Mouse (Mus musculus): ENCODE measurements around the gene Gm17606. TPM values are rescaled to one million over a fixed set of nuclear protein-coding genes. Genes with fewer than 3 reads are reported as not detected.
"Not testable (repeated sequence)": the region's sequence is repeated elsewhere in the genome, so short reads cannot be mapped to it uniquely, and the experiment has no call there.

Gene Gm17606
- polyA plus RNA-seq, 1 experiment from 2014 or later = not detected

DNA sequence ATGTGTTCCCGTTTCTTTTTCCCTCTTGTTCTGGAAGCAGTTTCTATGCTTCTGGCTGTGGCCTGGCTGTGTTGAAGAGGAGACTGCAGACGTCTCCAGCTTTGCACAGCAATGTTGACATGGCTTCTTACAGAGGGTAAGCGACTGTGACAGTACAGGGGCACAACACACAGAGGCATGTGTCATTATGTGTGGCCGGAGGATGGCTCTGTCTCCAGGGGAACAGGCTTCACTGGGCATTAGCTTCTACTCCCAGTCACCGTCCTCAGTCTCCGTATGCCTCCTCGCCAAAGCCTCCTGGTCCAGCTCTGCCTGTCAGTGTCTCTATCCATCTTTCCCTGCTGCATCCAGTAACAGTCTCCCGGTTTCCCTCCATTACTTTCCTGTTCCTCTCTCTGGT is 33.5 kb upstream of the Gm17606 start:
- peaks cover 10% of the 10 kb centered on the region for H3K36me3 ChIP-seq (replicated peaks)
- no peaks in the 10 kb centered on the region for H3K9me3 ChIP-seq (replicated peaks)
- H3K27me3 ChIP-seq = no peaks in the 10 kb centered on the region
- WGBS (ENCODE audit: insufficient replicate concordance) = 73% methylated on average over 8 of the region's 8 CpGs
- ATAC-seq (ENCODE audit: insufficient read depth) = no peak
- H3K4me2 ChIP-seq = no peak overlapping the region
- H3K9ac ChIP-seq = no peak overlapping the region
- H3K27ac ChIP-seq (replicated peaks) = no peak overlapping the region
- H3K4me3 ChIP-seq (replicated peaks) = no peak overlapping the region
- H3K4me1 ChIP-seq (replicated peaks) = peaks cover 35% of the 10 kb centered on the region

- Histone ChIP-seq H3K4me3 (replicated peaks) (no peak overlapping the region), H3K27me3 (no peaks in the 10 kb centered on the region), H3K4me1 (replicated peaks) (peaks cover 16% of the 10 kb centered on the region), H3K9ac (no peak overlapping the region), H3K27ac (replicated peaks) (no peak overlapping the region), H3K36me3 (replicated peaks) (peaks cover 22% of the 10 kb centered on the region), H3K4me2 (no peak overlapping the region), H3K9me3 (replicated peaks) (no peaks in the 10 kb centered on the region)
- 73% methylated on average over 4 of the region's 4 CpGs for WGBS (ENCODE audit: insufficient replicate concordance)
- no peak for ATAC-seq (ENCODE audit: insufficient read depth)
Observed at GRCm38 (mm10) chr14:54609245-54609644, 31.5 kb upstream of the Gm17606 start.

DNA sequence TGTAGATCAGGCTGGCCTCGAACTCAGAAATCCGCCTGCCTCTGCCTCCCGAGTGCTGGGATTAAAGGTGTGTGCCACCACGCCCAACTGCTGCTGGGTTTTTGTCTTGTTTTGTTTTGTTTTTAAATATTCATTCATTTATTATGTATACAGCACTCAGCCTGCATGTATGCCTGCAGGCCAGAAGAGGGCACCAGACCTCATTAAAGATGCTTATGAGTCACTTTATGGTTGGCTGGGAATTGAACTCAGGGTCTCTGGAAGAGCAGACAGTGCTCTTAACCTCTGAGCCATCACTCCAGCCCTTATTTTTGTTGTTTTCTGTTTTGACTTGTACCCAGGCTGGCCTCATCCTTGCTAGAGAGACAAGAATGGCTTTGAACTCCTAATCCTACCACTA is 30.8 kb upstream of the Gm17606 start:
- H3K4me1 ChIP-seq (replicated peaks) = peaks cover 10% of the 10 kb centered on the region
- no peak overlapping the region for H3K4me2 ChIP-seq
- H3K27me3 ChIP-seq = no peaks in the 10 kb centered on the region
- H3K9ac ChIP-seq = no peak overlapping the region
- no peak overlapping the region for H3K4me3 ChIP-seq (replicated peaks)
- peaks cover 30% of the 10 kb centered on the region for H3K36me3 ChIP-seq (replicated peaks)
- WGBS (ENCODE audit: insufficient replicate concordance) = 61% methylated on average over 4 of the region's 4 CpGs
- no peak overlapping the region for H3K27ac ChIP-seq (replicated peaks)
- H3K9me3 ChIP-seq (replicated peaks) = no peaks in the 10 kb centered on the region
- ATAC-seq (ENCODE audit: insufficient read depth) = no peak

GRCm38 (mm10) chr14:54610648-54611047 is 30.1 kb upstream of the Gm17606 start:
- Histone ChIP-seq H3K9me3 (replicated peaks) (no peaks in the 10 kb centered on the region), H3K4me2 (no peak overlapping the region), H3K27ac (replicated peaks) (no peak overlapping the region), H3K36me3 (replicated peaks) (peaks cover 36% of the 10 kb centered on the region), H3K9ac (no peak overlapping the region), H3K4me3 (replicated peaks) (no peak overlapping the region), H3K4me1 (replicated peaks) (peaks cover 10% of the 10 kb centered on the region), H3K27me3 (no peaks in the 10 kb centered on the region)
- ATAC-seq (ENCODE audit: insufficient read depth) = no peak
- 77% methylated on average over 6 of the region's 6 CpGs for WGBS (ENCODE audit: insufficient replicate concordance)

DNA sequence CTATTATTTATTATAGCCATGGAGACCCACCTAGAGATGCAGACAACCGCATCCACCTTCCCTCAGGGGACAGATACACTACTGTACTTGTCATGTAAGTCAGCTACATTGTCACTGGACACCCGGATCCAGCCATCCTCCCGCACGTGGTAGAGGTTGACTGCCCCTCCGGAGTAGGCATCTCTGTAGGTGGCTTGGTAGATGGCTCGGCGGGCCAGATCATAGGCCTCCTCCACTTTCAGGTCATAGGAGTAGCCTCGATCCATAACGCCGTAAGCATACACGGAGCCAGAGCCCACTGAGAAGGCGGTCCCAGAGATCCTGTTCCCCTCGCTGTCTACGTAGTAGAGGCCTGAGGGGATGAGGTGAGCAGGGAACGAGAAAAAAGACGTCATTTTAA is 26.6 kb upstream of the Gm17606 start:
- H3K27me3 ChIP-seq; ATAC-seq (ENCODE audit: insufficient read depth); H3K9ac ChIP-seq; H3K4me3 ChIP-seq (replicated peaks); H3K27ac ChIP-seq (replicated peaks); H3K4me2 ChIP-seq; H3K9me3 ChIP-seq (replicated peaks): not testable (repeated sequence)
- WGBS (ENCODE audit: insufficient replicate concordance) = 86% methylated on average over 16 of the region's 16 CpGs
- Histone ChIP-seq H3K36me3 (replicated peaks) (peaks cover 42% of the 10 kb centered on the region), H3K4me1 (replicated peaks) (peaks cover 21% of the 10 kb centered on the region)

DNA sequence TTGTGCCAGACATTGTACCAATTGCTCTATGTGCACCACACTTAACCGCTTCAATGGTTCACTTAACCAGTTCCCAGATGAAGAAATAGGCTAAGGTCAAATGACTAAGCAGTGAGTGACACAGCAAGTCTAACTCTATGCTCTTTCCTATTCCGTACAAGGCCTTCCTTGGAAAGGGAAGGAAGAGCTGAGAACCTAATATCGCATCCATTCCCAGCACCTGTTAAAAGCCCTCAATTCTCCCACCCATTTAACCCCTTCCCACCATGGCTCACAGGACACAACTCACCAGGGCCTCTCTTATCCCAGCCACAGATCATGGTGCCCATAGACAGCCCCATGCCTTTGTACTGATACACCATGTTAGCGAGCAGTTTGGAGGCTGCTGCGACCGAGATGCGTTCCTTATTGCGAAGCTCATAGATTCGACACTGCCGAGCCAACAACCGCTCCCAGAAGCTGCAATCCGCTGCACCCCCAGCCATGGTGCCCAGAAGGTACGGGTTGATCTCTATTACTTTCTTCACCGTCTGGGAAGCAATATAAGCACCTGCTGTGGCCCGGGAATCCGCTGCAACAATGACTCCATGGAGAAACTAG is 24.4 kb upstream of the Gm17606 start:
- WGBS (ENCODE audit: insufficient replicate concordance) = 86% methylated on average over 16 of the region's 16 CpGs
- Histone ChIP-seq H3K36me3 (replicated peaks) (peaks cover 38% of the 10 kb centered on the region), H3K27me3 (no peaks in the 10 kb centered on the region), H3K9me3 (replicated peaks) (no peaks in the 10 kb centered on the region), H3K4me1 (replicated peaks) (peaks cover 21% of the 10 kb centered on the region), H3K4me3 (replicated peaks) (no peak overlapping the region; the same call in 1 of the 2 replicates), H3K4me2 (no peak overlapping the region), H3K27ac (replicated peaks) (no peak overlapping the region), H3K9ac (no peak overlapping the region)
- no peak for ATAC-seq (ENCODE audit: insufficient read depth)

GRCm38 (mm10) chr14:54617152-54617896 is 23.4 kb upstream of the Gm17606 start:
- Histone ChIP-seq H3K4me2 (peak overlapping the region; percentile 75), H3K4me1 (replicated peaks) (peaks cover 21% of the 10 kb centered on the region), H3K9ac (peak overlapping the region; percentile 83), H3K36me3 (replicated peaks) (peaks cover 32% of the 10 kb centered on the region), H3K4me3 (replicated peaks) (peak overlapping the region; percentile 87), H3K27me3 (no peaks in the 10 kb centered on the region), H3K27ac (replicated peaks) (peak overlapping the region; percentile 78), H3K9me3 (replicated peaks) (no peaks in the 10 kb centered on the region)
- peak; percentile 57 for ATAC-seq (ENCODE audit: insufficient read depth)
- WGBS (ENCODE audit: insufficient replicate concordance) = 2% methylated on average over 38 of the region's 38 CpGs

DNA sequence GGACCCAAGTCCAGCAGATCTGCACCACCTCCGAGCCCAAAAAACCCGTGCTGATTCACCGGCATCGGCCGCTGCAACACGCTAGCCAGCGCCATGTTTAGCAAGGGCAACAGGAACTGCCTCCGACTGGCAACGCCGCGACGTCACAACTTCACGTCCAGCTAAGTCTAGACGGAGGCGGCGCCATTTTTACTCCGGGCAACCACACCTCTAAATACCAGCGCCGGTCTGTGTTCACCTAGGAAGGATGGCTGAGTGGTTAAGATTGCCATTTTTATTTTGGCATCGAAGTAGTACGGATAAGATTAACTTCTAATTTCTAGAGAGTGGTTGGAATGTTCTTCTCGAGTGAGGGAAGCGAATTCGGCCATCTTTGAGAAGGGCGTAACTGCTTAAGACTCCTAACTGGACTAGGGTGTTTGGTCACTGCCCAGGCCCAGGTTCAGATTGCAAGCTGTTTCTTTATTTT is 22.8 kb upstream of the Gm17606 start, which contains the start of gene Psmb5:
Psmb5 (minus strand) TSS at position 126 of the 469 bp plus-strand sequence.
- Histone ChIP-seq H3K27me3 (no peaks in the 10 kb centered on the region), H3K27ac (replicated peaks) (peak within 1 kb of the TSS; percentile 78), H3K36me3 (replicated peaks) (peaks cover 26% of the 10 kb centered on the region), H3K9ac (peak within 1 kb of the TSS; percentile 83), H3K4me1 (replicated peaks) (peaks cover 23% of the 10 kb centered on the region), H3K9me3 (replicated peaks) (no peaks in the 10 kb centered on the region), H3K4me3 (replicated peaks) (peak within 1 kb of the TSS; percentile 87), H3K4me2 (peak within 1 kb of the TSS; percentile 75)
- under 1% methylated on average over 25 of the region's 25 CpGs for WGBS (ENCODE audit: insufficient replicate concordance)
- peak; percentile 87 for ATAC-seq (ENCODE audit: insufficient read depth)

- Histone ChIP-seq H3K36me3 (replicated peaks) (peaks cover 4% of the 10 kb centered on the region; the same call in 1 of the 2 replicates), H3K9ac (no peak within 1 kb of the TSS), H3K9me3 (replicated peaks) (no peaks in the 10 kb centered on the region), H3K27ac (replicated peaks) (no peak within 1 kb of the TSS), H3K4me1 (replicated peaks) (peaks cover 22% of the 10 kb centered on the region), H3K4me3 (replicated peaks) (no peak within 1 kb of the TSS), H3K4me2 (no peak within 1 kb of the TSS), H3K27me3 (peaks cover 14% of the 10 kb centered on the region)
- ATAC-seq (ENCODE audit: insufficient read depth) = no peak
- 79% methylated on average over 1 of the region's 1 CpGs for WGBS (ENCODE audit: insufficient replicate concordance)
Observed at GRCm38 (mm10) chr14:54621133-54621532, 19.6 kb upstream of the Gm17606 start, which contains the start of gene Psmb11. TSS of gene Psmb11 (plus strand) at chr14:54621433.

GRCm38 (mm10) chr14:54623334-54623733 is 17.4 kb upstream of the Gm17606 start:
- ATAC-seq (ENCODE audit: insufficient read depth) = peak; percentile 53; the same call in 1 of the 2 replicates
- no peak overlapping the region for H3K27ac ChIP-seq (replicated peaks)

GRCm38 (mm10) chr14:54624976-54625375 is 15.8 kb upstream of the Gm17606 start:
- Histone ChIP-seq H3K36me3 (replicated peaks) (no peaks in the 10 kb centered on the region), H3K4me1 (replicated peaks) (peaks cover 10% of the 10 kb centered on the region), H3K4me2 (no peak overlapping the region), H3K27ac (replicated peaks) (no peak overlapping the region), H3K27me3 (peaks cover 17% of the 10 kb centered on the region), H3K9ac (no peak overlapping the region), H3K9me3 (replicated peaks) (no peaks in the 10 kb centered on the region), H3K4me3 (replicated peaks) (no peak overlapping the region)
- no peak for ATAC-seq (ENCODE audit: insufficient read depth)
- WGBS (ENCODE audit: insufficient replicate concordance) = 69% methylated on average over 10 of the region's 10 CpGs

More at GRCm38 (mm10) chr14:54623334-54623733, 17.4 kb upstream of the Gm17606 start:
- no peaks in the 10 kb centered on the region for H3K9me3 ChIP-seq (replicated peaks)
- no peak overlapping the region for H3K4me2 ChIP-seq
- WGBS (ENCODE audit: insufficient replicate concordance) = 52% methylated on average over 6 of the region's 6 CpGs
- no peaks in the 10 kb centered on the region for H3K36me3 ChIP-seq (replicated peaks)
- peaks cover 17% of the 10 kb centered on the region for H3K27me3 ChIP-seq
- H3K4me1 ChIP-seq (replicated peaks) = peaks cover 10% of the 10 kb centered on the region
- no peak overlapping the region for H3K9ac ChIP-seq
- no peak overlapping the region for H3K4me3 ChIP-seq (replicated peaks)
